Mouse (Mus musculus): ENCODE results near the gene Klhdc8a. TPM values are rescaled to one million over a fixed set of nuclear protein-coding genes. Genes with fewer than 3 reads are reported as not detected.
"Not testable (repeated sequence)": the region's sequence is repeated elsewhere in the genome, so short reads cannot be mapped to it uniquely, and the experiment has no call there.

The Klhdc8a gene
- polyA plus RNA-seq, 1 experiment from 2014 or later = 0.47 TPM

GRCm38 (mm10) chr1:132276694-132277093 is 21.7 kb upstream of the Klhdc8a start:
- Histone ChIP-seq H3K9me3 (no peaks in the 10 kb centered on the region), H3K9ac (no peak overlapping the region), H3K27ac (no peak overlapping the region), H3K36me3 (no peaks in the 10 kb centered on the region), H3K4me2 (replicated peaks) (no peak overlapping the region), H3K4me1 (no peaks in the 10 kb centered on the region), H3K4me3 (no peak overlapping the region), H3K27me3 (no peaks in the 10 kb centered on the region)
- WGBS = 81% methylated on average over 3 of the region's 3 CpGs
- ATAC-seq (ENCODE audit: insufficient number of reproducible peaks, insufficient read depth, low FRiP score, low TSS enrichment) = no peak

GRCm38 (mm10) chr1:132277124-132277523 is 21.3 kb upstream of the Klhdc8a start:
- peaks cover 3% of the 10 kb centered on the region; the same call in 1 of the 2 replicates for H3K4me1 ChIP-seq
- ATAC-seq (ENCODE audit: insufficient number of reproducible peaks, insufficient read depth, low FRiP score, low TSS enrichment) = no peak
- WGBS = 70% methylated on average over 6 of the region's 6 CpGs
- no peak overlapping the region for H3K4me3 ChIP-seq
- no peaks in the 10 kb centered on the region for H3K36me3 ChIP-seq
- H3K27ac ChIP-seq = no peak overlapping the region
- H3K4me2 ChIP-seq (replicated peaks) = no peak overlapping the region
- H3K9me3 ChIP-seq = no peaks in the 10 kb centered on the region
- H3K27me3 ChIP-seq = no peaks in the 10 kb centered on the region
- no peak overlapping the region for H3K9ac ChIP-seq

DNA sequence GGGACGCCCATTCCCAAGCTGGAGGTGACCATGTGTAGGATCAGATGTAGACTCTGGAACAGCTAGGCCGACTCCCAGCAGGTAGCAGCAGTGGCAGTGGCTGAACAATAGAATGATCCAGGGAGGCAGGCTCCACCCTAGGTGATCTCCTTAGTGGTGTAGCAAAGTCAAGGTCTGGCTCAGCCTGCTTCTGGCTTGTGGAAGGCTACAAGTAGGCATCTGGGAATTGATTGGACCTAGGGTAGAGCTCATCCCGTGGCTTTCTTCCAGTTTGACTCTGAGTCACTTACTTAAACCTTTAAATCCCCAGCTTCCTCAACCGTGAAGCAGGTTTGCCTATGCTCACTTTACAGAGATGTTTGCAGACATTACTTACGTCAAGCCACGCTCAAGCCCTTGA is 17.8 kb upstream of the Klhdc8a start:
- not testable (repeated sequence) for H3K27me3 ChIP-seq; H3K36me3 ChIP-seq; ATAC-seq (ENCODE audit: insufficient number of reproducible peaks, insufficient read depth, low FRiP score, low TSS enrichment); H3K9ac ChIP-seq; H3K27ac ChIP-seq; H3K9me3 ChIP-seq; H3K4me3 ChIP-seq; H3K4me1 ChIP-seq; H3K4me2 ChIP-seq (replicated peaks)
- 73% methylated on average over 6 of the region's 6 CpGs for WGBS

GRCm38 (mm10) chr1:132281523-132282176 is 16.8 kb upstream of the Klhdc8a start:
- Histone ChIP-seq H3K27me3 (peaks cover 8% of the 10 kb centered on the region; the same call in 1 of the 2 replicates), H3K27ac (no peak overlapping the region), H3K4me3 (no peak overlapping the region), H3K9ac (no peak overlapping the region), H3K4me1 (peaks cover 3% of the 10 kb centered on the region; the same call in 1 of the 2 replicates), H3K36me3 (no peaks in the 10 kb centered on the region), H3K9me3 (no peaks in the 10 kb centered on the region), H3K4me2 (replicated peaks) (no peak overlapping the region)
- WGBS = 21% methylated on average over 8 of the region's 8 CpGs
- no peak for ATAC-seq (ENCODE audit: insufficient number of reproducible peaks, insufficient read depth, low FRiP score, low TSS enrichment)

- Histone ChIP-seq H3K27ac (no peak overlapping the region), H3K4me3 (no peak overlapping the region), H3K9ac (no peak overlapping the region), H3K4me2 (replicated peaks) (no peak overlapping the region), H3K27me3 (peaks cover 8% of the 10 kb centered on the region; the same call in 1 of the 2 replicates), H3K36me3 (no peaks in the 10 kb centered on the region), H3K4me1 (peaks cover 3% of the 10 kb centered on the region; the same call in 1 of the 2 replicates), H3K9me3 (no peaks in the 10 kb centered on the region)
- no peak for ATAC-seq (ENCODE audit: insufficient number of reproducible peaks, insufficient read depth, low FRiP score, low TSS enrichment)
- WGBS = 80% methylated on average over 2 of the region's 2 CpGs
Measured at GRCm38 (mm10) chr1:132282177-132282536, 16.3 kb upstream of the Klhdc8a start.

DNA sequence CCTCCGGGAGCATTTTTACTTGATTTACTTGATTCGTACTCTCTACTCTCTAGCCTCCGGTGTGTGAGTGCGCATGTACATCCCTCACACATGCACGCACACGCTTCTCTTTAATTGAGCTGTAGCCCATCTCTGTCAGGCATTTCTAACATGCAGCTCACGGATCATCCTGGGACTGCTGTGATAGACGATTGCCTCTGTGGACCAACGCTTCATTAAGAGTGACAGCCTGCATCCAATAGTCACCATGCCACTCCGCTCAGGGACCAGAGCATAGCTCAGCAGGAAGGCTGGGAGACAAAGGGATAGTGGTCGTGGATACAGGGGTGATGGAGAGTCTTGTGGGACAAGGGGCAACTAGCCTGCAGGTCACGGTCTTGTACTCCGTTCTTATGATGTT is 15.4 kb upstream of the Klhdc8a start:
- Histone ChIP-seq H3K27ac (no peak overlapping the region), H3K4me1 (peaks cover 3% of the 10 kb centered on the region; the same call in 1 of the 2 replicates), H3K9ac (no peak overlapping the region), H3K9me3 (no peaks in the 10 kb centered on the region), H3K4me2 (replicated peaks) (no peak overlapping the region), H3K27me3 (peaks cover 8% of the 10 kb centered on the region; the same call in 1 of the 2 replicates), H3K4me3 (no peak overlapping the region), H3K36me3 (no peaks in the 10 kb centered on the region)
- no peak; the same call in 1 of the 2 replicates for ATAC-seq (ENCODE audit: insufficient number of reproducible peaks, insufficient read depth, low FRiP score, low TSS enrichment)
- 64% methylated on average over 13 of the region's 13 CpGs for WGBS

GRCm38 (mm10) chr1:132286735-132287134 is 11.7 kb upstream of the Klhdc8a start:
- Histone ChIP-seq H3K27me3 (peaks cover 8% of the 10 kb centered on the region; the same call in 1 of the 2 replicates), H3K9me3 (no peaks in the 10 kb centered on the region), H3K4me3 (no peak overlapping the region), H3K4me1 (peaks cover 18% of the 10 kb centered on the region), H3K36me3 (no peaks in the 10 kb centered on the region), H3K4me2 (replicated peaks) (no peak overlapping the region), H3K9ac (no peak overlapping the region), H3K27ac (no peak overlapping the region)
- WGBS = 83% methylated on average over 1 of the region's 1 CpGs
- ATAC-seq (ENCODE audit: insufficient number of reproducible peaks, insufficient read depth, low FRiP score, low TSS enrichment) = no peak

DNA sequence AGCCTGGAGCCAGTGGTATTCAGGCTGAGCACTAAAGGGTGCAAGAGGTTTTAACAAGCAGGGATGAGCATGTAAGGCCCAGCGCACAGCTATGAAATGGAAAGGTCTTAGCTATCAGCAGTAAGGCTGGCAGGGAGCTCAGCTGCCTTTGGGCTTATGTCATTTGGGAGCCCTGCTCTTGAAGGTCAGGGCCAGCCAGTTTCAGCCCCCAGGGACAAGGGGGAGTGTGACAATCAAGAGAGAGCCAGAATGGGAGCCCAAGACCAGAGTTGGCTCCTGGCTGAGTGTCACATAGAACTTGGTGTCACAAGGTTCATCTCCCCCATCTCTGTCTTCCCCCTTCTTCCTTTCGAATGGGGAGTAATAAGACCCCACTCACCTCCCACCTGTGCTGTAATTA is 11.0 kb upstream of the Klhdc8a start:
- no peak overlapping the region for H3K9ac ChIP-seq
- no peak for ATAC-seq (ENCODE audit: insufficient number of reproducible peaks, insufficient read depth, low FRiP score, low TSS enrichment)
- peaks cover 22% of the 10 kb centered on the region for H3K4me1 ChIP-seq
- 62% methylated on average over 2 of the region's 2 CpGs for WGBS
- no peaks in the 10 kb centered on the region for H3K9me3 ChIP-seq
- peaks cover 8% of the 10 kb centered on the region; the same call in 1 of the 2 replicates for H3K27me3 ChIP-seq
- H3K4me3 ChIP-seq = no peak overlapping the region
- no peak overlapping the region for H3K4me2 ChIP-seq (replicated peaks)
- no peaks in the 10 kb centered on the region for H3K36me3 ChIP-seq
- H3K27ac ChIP-seq = no peak overlapping the region

DNA sequence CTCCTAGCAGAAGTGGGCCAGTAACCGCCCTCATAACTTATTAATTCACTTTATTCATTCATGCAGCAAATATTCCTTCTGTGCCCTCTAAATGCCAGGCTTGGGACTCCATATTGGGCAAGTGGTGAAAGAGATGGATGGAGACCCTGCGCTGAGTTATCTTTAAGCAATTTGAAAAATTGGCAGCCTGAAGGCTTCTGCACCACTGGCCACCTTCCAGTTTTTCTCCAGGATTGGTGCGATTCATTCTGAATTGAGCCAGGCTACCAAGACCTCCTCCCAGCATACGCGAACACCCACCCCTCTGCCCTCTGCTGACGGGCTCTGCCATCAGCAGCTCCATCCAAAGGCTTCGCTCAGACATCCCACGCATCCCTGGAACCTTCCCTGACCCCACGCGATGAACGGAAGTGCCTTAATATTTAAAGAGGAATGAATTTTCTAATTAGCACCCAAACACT is 10.4 kb upstream of the Klhdc8a start:
- 20% methylated on average over 11 of the region's 11 CpGs for WGBS
- H3K9me3 ChIP-seq = no peaks in the 10 kb centered on the region
- H3K4me3 ChIP-seq = no peak overlapping the region
- H3K4me2 ChIP-seq (replicated peaks) = no peak overlapping the region
- no peak overlapping the region for H3K9ac ChIP-seq
- ATAC-seq (ENCODE audit: insufficient number of reproducible peaks, insufficient read depth, low FRiP score, low TSS enrichment) = no peak
- H3K27me3 ChIP-seq = peaks cover 8% of the 10 kb centered on the region; the same call in 1 of the 2 replicates
- no peaks in the 10 kb centered on the region for H3K36me3 ChIP-seq
- H3K4me1 ChIP-seq = peaks cover 28% of the 10 kb centered on the region
- H3K27ac ChIP-seq = no peak overlapping the region

- WGBS = 72% methylated on average over 6 of the region's 6 CpGs
- Histone ChIP-seq H3K4me3 (no peak overlapping the region), H3K27ac (no peak overlapping the region), H3K9ac (no peak overlapping the region), H3K4me1 (peaks cover 30% of the 10 kb centered on the region), H3K27me3 (peaks cover 20% of the 10 kb centered on the region; the same call in 1 of the 2 replicates), H3K9me3 (no peaks in the 10 kb centered on the region), H3K4me2 (replicated peaks) (no peak overlapping the region), H3K36me3 (no peaks in the 10 kb centered on the region)
- ATAC-seq (ENCODE audit: insufficient number of reproducible peaks, insufficient read depth, low FRiP score, low TSS enrichment) = no peak
Measured at GRCm38 (mm10) chr1:132289965-132290364, 8.5 kb upstream of the Klhdc8a start.

DNA sequence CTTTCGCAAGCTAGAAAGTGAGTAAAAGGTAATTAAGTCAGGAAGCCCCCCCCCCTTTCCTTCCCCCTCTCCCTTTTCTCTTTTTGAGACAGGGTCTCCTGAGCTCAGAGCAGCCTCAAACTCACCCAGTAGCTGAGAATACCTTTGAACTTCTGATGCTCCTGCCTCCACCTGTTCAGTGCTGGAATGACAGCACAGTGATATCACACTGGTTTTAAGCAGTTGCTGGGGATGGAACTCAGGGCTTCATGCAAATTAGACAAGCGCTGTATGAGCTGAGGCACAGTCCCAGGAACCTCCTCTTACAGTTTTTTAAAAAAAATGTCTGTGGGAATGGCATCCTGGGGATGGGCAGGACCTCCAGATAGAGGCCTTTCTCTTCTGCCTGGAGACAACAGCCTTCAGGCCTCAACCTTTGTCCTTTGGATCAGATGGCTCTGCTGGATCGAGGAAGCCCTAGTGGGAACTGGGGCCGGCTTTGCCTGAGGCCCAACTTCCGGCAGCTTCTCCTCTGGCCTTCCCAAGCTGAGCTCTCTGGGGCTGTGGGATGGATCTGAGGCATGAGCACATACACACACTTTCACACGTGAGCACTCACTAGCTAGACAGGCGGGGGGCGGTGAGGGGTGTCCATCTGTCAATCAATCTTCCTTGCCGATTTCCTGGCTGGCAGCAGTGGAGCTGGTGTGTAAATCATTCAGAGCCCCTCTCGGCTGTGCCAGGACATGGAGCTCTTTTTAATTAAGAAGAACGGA is 7.3 kb upstream of the Klhdc8a start:
- Histone ChIP-seq H3K27ac (peak overlapping the region; percentile 75; the same call in 1 of the 2 replicates), H3K4me2 (replicated peaks) (no peak overlapping the region), H3K27me3 (peaks cover 18% of the 10 kb centered on the region), H3K4me3 (no peak overlapping the region), H3K36me3 (no peaks in the 10 kb centered on the region), H3K4me1 (peaks cover 30% of the 10 kb centered on the region), H3K9ac (no peak overlapping the region), H3K9me3 (no peaks in the 10 kb centered on the region)
- no peak for ATAC-seq (ENCODE audit: insufficient number of reproducible peaks, insufficient read depth, low FRiP score, low TSS enrichment)
- WGBS = 33% methylated on average over 11 of the region's 11 CpGs

- ATAC-seq (ENCODE audit: insufficient number of reproducible peaks, insufficient read depth, low FRiP score, low TSS enrichment) = no peak
- Histone ChIP-seq H3K27ac (peak overlapping the region; percentile 75), H3K4me1 (peaks cover 30% of the 10 kb centered on the region), H3K9me3 (no peaks in the 10 kb centered on the region), H3K27me3 (peaks cover 19% of the 10 kb centered on the region), H3K4me3 (no peak overlapping the region), H3K9ac (no peak overlapping the region), H3K4me2 (replicated peaks) (0 out of 2 replicates have a peak overlapping the region, but pooled peaks have one; percentile 6), H3K36me3 (no peaks in the 10 kb centered on the region)
- WGBS = 36% methylated on average over 4 of the region's 4 CpGs
Measured at GRCm38 (mm10) chr1:132291706-132292105, 6.7 kb upstream of the Klhdc8a start.
